Mouse (Mus musculus): ENCODE results near the gene Slc38a3.

Slc38a3 gene

DNA sequence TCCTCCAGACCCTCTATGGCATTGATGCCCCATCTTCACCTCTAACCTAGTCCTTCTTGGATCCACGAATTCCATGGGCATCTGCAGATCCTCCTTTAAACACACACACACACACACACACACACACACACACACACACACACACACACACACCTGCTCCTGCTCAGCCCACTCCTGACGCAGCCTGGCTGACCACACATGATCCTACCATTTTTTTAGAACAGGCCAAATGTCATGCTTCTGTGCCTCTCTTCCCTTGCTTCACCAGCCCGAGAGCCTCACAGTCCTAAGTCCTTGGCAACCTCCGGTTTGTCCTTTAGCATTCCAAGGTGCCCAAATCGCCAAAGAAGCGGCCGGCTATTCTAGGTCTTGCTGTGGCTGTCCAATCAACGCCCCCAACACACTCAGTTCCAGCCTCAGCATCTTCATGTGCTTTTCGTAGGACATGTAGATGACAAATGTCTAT lies at the start of gene Slc38a3:
Gene Slc38a3 (minus strand): TSS at position 51 of the 466 bp plus-strand sequence.
- DNase-seq = no peak

DNA sequence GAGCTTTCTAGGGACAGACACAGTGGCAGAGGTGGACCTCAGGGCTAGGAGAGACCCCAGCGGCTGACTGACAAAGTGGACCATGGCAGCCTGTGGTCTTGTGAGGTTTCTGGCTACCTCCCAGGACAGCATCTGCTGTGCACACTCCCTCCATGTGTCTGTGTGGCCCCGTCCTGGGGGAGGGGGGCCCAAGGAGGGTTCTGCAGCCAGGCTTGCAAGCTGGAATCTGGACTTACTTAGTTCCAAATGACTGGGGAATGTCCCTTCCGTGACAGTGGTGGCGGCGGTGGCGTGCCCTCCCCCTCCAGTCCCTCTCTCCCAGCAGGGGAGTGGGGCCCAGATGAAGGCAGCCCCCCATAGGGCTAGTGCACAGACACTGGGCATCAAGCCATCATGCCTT lies 47.6 kb upstream of the Slc38a3 start:
- no peak for DNase-seq

DNA sequence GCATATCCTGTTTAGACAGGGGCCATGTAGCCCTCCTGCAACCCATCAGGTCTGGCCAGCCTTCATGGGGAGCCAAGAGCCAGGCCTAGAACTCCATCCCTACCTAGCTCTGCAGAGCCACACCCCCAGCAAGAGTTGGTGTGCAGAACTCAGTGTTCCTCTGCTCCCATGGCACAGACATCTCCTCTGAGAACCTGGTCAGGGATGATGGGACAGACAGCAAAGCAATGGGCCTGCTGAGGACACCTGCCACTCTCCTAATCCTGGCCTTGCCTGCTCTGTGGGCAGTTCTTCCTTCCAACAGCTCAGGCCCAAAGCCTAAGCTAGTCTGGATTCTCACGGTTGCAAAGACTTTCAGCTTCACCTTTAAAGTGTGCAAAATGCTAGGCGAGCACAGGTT lies 46.3 kb upstream of the Slc38a3 start:
- DNase-seq = no peak

DNA sequence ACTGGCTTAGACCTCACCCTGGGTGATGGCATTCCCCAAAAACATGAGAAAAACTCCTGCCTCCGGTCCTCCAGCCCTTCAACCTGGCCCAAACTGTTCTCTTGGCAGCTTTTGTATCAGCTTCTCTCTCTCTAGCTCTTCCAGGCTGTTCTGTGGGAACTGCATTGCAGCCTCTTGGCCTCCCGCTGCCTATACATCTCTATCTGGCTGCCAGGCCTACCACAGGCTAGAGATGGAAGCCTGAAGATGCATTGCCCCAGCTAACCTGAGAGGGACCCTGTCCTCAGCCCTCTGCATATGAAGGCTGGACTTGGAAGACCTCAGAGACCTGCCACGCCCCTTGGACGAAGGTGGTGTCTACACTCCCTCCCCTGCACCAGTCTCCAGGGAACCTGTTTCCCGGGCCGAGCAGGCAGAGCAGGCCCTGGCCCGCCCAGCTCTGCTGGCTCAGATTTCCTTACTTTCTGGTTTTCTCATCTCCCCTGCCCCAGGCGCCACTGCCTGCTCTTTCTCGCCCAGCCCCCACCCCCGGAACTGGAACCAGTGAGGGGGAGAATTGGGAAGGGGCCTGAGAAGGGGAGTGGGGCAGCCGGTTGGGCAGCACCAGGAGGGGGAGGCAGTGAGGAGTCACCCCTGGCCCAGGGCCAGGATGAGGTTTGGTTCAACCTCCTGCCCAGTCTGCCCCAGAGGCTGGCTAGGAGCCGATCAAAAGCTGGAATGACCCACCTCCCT lies 45.1 kb upstream of the Slc38a3 start:
- DNase-seq = no peak

DNA sequence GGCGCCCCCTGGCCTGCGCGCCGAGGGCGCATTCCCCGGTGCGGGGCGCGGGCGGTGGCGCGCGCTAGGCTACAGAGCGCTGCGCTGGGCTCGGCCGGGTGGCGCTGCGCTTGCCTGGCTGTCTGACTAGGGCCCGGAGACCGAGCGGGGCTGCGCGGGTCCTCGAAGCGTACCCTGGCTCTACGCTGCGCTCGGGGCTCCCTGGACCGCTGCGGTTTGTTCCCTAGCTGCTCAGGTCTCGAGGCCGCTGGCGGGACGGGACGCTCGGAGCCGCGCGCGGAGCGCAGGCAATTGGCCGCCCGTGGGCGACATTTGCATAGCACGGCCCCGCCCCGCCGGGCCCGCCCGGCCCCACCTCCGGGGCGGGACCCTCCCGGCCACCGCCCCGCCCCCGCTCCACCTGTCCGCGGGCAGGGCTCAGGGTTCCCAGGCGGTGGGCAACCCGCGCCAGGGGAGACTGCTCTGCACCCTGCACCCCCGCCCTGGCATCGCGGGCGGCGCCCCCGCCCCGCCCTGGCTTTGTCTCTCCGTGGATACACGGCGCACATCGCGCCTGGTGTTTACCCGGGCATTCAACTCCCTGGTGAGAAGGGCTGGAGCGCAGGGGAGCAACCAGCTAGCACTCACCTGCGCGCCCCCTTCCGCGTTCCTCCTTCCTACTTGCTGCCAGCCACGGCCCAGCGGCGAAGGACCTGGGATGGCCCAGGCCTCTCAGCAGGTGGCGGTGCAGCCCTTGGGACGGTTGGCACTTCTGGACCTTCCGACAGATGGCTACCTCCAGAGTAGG lies 40.6 kb upstream of the Slc38a3 start, which contains the start of gene Sema3f:
Gene Sema3f (minus strand): TSS at position 779 of the 787 bp plus-strand sequence.
- peak; percentile 91 for DNase-seq

DNA sequence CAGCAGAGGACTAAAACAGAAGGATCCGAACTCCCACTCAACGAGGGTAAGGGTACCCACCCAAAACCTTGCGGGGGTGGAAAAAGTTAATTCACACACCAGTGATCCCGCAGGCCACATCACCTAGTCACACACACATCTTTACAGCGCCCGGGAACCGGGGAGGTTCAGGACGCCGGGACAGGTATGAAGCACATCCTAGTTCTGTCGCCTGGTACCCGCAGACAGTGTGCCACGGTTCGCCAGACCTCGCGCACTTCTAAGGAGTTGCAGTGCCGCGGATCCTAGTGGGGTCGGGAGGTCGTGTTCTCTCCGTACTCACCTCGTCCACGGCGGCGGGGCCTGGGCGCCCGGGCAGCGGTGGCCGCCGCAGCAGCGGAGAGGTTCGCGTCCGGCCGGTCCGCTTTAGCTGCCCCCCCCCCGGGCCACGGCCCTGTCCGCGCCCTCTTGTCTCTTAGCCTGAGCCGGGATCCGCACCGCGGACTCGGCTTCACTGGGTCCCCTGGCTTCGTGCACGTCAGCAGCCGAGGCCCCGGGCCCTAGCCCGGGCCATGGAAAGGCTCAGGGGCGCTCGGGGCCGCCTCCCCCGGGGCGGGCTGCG lies 39.9 kb upstream of the Slc38a3 start:
- DNase-seq = peak; percentile 61

DNA sequence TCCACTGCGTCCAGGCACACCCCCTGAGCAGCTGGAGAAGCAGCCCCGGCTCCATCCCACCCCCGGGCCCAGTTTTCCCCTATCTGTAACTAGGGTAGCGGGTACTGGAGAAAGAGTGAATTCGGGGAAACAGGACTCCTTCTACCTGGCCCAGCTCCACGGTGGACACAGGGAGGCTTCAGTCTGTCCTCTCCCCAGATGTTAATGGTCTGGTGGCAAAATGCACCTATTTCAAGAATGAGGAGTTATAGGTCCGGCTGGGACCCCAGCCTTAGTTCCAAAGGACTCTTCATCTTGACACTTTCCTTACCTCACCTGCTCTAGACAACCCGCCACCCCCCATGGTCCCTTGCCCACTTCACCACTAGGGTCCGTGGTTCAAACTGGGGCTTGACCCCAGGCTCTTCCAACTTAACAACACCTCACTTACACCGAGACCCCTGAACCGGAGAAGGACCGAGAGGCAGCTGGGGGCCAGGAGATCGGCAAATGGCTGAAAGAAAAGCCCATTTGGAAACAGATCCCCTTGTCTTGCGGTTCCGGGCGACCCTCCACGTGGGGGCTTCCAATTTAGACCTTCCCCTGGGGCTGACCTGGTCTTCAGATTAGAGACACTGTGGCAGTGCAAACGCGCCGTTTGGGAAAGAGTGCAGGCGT lies 39.2 kb upstream of the Slc38a3 start:
- DNase-seq = no peak

DNA sequence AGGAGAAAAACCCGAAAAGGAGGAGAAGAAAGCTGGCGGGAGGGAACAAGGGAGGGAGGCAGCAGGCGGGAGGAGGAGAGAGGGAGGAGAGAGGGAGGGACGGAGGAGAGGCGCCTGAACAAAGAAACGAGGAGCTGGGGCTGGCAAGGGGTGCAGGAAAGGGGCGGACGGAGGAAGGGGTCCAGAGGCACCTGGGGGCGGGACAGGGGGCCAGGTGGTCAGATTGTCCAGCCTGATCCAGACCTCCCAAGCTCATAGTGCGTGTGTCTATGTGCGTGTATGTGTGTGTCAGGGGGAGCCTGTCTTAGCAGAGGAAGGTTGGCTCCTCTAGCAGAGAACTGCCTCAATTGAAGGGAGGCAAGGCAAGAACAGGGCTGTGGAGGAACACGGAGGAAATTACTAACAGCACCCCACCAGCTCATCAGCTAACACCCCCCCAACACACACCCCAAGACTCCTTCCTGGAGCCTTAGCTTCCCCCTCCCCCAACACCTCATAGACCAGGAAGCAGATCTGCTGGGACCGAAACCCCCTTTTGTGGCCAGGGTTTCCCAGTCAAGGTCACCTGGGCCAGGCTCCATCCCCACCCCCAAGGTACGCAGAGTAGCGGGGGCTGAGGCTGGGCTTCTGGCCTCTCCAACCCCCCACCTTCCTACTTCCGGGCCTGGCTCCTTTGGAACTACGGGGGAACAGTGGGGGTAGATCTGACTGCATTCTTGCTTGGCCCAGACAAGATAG lies 38.5 kb upstream of the Slc38a3 start:
- DNase-seq = no peak

DNA sequence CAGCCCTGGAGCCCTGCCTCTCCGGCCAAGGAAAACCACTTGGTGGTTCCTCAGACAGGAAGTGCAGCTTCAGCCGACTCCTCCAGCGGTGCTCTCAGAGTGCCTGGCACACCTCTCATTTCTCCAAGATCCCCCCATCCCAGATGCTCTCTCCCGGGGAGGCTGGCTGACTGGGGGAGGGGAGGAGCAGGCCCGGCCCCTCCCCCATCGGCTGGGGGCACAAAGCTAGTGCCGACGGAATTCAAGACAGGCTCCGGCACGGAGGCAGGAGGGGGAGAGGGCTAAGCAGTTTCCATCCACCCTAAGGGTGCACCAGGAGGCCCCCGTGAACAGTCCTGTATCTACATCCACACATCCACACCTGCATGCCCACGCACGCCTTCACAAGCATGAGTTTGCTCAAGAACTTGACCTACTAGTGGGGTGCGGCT lies 37.5 kb upstream of the Slc38a3 start:
- no peak for DNase-seq

DNA sequence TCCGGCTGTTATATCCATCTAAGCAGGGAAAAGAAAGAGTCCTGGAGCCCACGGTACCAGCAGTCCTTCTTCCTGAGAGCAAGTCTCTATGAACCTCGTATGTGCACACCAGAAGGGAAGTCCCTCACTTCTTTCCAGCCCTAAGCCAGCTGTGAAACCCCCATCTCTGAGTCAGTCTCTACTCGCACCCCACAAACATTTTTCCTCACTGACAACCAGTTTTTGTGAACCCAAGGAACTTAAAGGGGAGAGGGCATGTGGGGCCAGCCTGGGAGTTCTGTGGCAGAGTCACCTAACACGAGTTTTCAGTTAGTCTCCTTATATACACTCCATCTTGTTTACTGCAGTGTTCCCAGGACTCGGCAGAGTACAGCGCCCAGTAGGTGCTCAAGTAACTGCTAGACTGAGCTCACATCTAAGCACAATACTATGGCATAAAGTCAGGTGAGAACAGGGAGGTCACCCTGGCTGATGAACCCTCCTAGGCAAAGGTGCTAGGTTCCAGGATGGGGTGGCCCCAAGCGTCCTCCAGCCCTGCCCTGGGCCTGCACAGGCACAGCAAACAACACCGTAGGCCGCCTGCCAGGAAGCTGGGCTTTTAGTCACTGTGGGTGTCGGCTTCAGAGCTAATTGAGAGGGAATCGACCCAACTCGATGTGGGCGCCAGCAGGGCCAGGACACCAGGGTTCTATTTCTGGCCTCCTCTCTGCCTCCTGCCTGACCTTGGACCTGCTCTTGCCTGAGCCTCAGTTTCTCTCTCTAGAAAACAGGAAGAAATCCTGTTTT lies 34.2 kb upstream of the Slc38a3 start:
- no peak for DNase-seq

DNA sequence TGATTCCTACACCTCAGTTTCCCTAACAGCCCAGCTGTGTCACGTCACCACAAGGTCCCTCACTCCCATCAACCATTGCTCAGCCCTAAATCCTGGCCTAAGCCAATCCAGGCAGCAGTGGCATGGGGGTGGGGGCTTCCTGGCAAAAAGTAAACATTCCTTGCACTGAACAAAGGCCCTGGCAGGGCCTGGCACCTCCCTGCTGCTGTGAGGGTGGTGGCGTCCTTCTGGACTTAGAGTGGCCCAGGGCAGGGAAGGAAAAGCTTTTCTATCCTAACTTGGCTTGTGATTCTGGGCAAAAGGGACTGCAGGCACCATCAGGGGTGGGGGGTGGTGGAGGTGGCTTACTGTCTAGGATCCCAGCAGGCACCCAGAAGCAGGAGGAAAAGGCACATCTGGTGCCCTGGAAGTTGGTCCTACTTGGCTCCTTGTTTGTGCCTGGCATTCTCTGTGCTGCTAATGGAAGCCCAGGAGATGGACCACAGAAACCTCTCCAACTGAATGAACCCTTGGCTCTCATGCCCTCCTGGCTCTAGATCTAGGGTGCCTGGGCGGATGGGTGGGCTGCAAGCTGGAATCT lies 33.4 kb upstream of the Slc38a3 start:
- no peak for DNase-seq

DNA sequence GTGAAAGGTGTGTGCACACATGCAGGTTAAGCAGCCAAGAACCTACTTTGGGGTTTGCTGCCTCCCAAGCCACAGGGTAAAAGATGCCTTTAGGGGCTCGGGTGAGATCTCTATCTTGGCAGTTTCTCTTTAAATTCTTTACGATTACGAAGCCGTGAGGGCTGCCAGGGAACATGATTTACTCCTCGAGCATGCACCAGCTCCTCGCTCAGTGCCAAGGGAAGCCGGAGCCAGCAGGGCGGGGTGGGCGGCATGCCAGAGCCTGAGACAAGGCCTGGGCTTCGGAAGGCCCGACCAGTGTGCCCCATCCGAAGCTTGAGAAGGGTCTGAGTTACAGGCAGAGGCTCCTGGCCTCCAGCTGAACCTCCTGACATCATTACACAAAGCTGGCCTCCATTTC lies 32.3 kb upstream of the Slc38a3 start:
- no peak for DNase-seq

DNA sequence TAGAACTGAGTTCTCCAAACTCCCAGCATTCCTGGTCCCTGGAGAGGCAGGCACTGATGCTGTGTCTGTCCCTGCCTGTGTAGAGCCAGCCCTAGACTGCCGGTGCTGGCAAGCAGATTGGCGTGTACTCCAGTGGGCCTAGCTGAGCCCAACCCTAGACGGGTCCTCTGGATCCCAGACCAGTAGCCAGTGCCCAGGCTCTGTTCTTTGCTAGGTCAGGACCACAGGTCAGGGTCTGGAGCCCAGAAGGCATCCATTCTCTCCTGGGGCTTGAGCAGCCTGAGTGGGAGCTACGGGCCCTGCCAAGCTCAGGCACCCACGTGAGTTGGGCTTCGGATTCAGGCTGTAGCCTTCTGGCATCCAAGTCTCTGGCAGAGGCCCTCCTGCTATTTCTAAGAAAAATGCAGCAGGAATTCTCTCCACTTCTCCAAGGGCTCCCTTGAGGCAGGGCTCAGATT lies 30.8 kb upstream of the Slc38a3 start:
- no peak for DNase-seq

DNA sequence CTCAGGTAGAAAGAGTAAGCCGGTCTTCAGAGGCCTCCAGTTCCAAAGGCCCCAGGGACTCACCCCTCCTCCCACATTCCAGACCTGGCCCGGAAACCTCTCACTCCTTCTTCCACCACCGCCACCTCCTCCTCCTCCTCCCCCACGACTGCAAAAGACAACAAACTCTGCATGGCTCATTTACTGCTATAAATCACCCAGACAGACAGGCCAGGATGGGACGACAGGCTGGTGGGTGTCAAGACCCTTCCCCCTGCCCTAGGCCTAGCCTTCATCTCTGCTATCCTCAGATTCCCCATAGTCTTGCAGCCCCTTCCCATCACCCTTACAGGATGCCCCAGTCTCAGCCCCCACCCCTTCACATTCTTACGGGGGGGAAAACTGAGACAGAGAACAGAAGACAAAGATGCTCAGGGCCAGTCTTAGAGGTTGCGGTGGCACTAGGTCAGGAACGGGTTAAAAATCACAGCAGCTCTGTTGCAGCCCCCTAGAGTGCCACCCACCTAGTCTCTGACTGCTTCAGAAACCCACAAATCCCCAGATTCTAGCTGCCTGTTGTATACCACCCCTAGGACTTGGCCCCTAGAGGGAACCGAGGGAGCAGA lies 30.1 kb upstream of the Slc38a3 start:
- DNase-seq = no peak

DNA sequence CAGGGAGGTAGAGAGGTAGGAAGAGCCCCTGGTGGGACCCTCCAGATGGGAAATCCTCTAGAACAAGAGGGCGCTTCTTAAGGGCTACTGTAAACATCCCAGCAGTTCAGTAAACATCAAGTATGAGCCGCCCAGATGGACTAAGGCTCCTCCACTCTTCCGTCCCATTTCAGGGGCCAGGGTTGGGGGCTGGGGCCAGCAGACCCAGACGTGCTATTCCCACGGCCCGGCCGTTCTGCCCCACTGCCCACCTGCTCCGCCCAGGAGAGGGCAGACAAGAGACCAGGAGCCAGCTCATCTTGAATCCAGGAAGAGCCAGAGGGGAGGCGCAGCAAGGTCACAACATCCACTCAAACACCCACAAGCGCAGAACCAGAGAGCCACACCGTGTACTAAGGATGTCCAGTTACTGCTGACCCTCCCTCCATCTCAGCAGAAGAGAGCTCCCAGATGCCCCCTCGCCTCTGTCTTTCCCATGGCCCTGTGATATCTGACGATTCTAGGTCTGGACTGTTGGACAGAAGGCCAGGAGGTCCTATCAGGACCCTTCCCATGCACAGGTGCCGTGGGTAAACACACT lies 29.4 kb upstream of the Slc38a3 start:
- DNase-seq = no peak

DNA sequence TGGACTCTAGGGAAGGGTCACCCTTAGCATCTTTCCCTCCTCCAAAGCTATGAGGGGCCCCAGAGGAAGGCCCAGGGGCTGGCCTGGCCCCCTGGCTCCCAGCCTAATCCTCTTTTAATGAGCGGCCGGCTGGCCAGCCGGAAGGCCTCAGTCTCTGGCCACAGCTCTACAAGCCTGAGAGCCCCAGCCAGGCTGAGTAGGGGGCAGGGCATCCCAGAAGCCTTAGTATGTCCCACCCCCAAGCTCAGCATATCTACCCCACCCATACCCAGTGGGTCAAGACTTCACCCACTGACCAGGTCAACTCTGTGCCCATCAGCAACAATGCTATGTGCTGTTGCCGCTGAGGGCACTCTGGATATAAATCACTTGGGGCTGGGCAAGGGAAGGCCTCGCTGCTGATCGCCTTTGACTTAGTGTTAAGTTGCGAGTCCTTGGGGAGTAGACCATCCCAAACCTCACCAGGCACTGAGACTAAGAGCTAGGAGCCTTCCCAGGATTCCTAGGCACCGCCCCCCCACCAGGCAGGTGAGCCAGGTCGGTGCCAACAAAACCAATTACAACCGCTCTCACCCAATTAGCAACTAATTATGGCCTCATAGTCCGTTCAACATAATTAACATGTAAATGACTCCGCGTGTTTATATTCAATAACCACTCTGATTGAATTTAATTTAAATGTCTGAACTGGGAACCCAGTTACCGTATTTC lies 28.6 kb upstream of the Slc38a3 start:
- no peak for DNase-seq

DNA sequence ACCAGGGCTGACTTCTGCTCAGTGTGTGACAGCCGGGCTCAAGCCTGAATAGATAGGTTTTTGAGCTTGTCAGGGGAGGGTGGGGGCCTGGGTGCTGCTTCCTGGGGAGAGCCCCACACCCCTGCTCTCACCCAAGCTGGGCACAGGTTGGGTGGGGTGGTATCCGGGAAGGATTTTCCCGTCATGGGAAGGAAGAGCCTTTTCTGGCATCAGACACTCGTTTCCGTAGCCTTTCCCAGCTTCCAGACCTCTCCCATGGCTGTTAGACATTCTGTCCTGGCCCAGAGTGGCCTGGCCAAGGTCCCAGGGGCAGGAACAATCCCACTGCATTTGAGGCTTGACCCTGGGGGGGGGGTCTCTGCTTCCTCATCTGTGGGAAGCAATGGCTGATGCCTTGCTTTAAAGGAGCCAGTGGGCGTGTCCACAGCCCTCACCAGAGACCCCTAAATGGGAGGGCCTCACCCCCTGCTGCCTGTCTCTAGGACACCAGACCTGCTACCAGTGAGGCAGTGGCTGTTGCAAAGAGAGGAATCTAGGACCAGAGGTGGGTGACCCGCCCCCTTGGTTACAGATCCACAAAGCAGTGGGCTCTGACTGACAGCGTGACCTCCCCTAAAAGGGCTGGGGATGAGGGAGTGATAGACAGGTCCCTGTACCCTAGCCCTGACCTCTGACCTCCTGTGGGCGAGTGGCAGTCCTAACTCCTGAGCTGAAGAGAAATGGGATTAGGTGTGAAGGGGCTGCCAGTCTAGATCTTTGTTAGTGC lies 27.7 kb upstream of the Slc38a3 start:
- DNase-seq = no peak

DNA sequence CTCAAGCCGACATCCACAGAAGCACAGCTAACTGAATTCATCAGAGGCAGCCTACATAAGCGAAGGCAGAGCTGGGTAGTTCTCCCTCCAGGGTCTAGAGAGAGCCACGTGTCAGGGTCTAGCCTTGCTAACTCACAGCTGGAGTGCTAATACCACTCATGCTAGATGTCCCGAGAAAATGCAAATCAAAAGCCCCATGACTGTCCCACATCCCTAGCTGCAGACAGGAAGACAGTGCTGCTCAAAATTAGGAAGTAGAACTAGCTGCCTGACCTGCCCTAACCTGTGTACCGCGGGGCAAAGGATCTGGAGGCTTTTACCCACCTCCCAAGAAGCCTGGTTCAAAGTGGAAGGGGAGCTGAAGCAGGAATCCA lies 26.8 kb upstream of the Slc38a3 start:
- no peak for DNase-seq
